Mouse (Mus musculus) adrenal gland, adult 18-20 months (tissue): ENCODE results near the gene Hdgfl1. TPM values are rescaled to one million over a fixed set of nuclear protein-coding genes. Genes with fewer than 3 reads are reported as not detected.

Experiments used
- DNase-seq, 2 experiments: peaks; one replicate each; pipeline ENCODE4 v3.0.0; 2021 to 2022; ENCODE audit warnings: low spot score in 2 of 2
- long read RNA-seq, 2 experiments: library from polyadenylated mRNA; stranded (forward); transcript quantifications; one replicate each; pipeline ENCODE4 v2.0.0; 2021
- total RNA-seq, 2 experiments: library from RNA; stranded (reverse); gene quantifications; 1 replicate in 1 of 2; 2 replicates in 1 of 2; pipeline ENCODE4 v1.2.3; 2021

The Hdgfl1 gene
- not detected for total RNA-seq
- long read RNA-seq, experiment 1 = 0 reads
- long read RNA-seq, experiment 2 = 0 reads

DNA sequence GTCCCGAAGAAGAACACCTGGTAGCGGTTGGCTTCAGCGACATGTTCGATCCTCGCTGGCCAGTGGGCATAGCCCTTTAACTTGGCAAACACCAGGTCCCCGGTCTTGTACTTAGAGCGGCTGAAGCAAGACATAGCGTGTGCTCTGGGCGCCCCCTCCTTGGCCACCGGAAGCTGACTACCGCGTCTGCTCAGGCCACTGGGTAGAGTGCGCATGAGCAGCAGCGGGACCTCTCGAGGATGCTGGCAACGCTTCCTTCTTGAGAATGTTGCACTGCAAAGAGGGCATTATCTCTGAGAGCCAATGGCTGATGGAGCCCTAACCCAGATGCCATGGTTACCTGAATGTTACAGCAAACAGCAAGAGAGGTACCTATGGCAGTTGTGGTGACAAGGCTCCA lies at the start of gene Hdgfl1:
Hdgfl1 (minus strand) TSS at position 211 of the 400 bp plus-strand sequence.
- DNase-seq = no peak

DNA sequence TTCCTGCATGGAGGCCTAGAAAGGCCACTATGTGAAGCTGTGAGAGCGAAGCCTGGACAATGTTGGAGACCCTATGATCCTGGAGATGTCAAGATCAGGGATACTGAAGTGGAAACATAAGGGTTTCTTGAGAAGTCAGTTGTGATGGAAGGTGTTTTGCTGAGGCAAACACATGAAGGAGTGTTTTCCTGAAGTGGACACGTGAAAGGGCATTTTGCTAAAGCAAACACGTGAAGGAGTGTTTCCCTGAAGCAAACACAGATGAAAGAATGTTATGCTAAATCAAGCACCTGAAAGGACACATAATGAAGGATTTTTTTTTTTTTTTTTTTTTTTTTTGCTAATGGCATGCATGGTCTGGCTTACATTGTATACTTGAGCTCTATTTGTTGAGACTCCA lies 25.5 kb upstream of the Hdgfl1 start:
- DNase-seq = no peak

DNA sequence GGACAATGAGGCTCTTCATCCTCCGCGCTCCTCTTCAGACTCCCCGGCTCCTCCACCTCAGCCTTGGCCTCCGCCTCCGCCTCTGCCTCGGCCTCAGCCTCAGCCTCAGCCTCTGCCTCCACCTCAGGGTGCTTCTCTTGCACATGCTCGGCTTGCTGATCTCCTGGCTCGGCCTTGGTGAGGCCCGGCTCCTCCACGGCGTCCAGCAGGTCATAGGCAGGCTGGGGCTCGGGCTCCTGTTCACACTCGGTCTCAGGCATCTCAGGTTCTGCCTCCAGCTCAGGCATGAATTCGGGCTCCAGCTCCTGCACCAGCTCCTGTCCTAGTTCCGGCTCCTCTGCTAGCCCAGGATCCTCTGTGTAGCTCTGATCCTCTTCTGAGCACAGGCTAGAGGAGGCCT lies 541 bp downstream of the Hdgfl1 start:
- DNase-seq = no peak

DNA sequence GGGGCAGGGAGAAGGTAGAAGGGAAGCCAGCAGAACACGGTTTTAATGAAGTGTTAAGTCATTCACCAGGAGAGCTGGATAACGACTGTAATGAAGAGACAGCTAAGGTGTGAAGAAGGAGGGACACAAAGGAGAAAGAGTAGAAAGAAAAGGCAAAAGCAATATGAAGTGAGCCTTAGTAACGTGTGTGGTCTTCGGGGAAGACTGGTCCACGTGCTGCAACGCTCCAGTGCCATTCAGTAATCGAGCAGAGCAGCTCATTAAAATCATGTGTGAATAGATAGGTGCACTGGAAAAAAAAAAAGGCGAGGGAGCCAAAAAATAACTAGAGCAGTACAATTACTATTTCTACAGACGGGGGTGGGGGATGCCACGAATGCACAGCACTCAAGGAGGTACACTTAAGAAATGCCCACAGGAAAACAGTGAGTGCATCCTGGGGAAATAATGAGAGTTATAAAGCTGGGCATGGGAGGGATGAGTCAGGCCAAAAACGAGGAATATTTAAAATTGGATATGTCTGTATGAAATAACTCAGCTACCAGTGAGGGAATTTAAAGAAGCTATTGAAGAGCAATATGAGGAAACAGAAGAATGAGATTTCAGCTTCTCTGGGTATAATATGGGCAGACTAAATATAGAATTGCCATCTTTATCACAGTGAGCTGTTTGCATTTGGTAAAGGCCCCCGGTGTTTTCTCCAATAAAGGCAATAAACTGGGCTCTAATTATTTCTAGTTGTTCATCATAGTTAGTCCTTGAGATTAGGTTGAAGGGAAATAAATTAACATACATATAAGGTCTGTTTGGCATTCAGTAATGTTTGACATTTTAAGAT lies 7.8 kb downstream of the Hdgfl1 start:
- no peak for DNase-seq

DNA sequence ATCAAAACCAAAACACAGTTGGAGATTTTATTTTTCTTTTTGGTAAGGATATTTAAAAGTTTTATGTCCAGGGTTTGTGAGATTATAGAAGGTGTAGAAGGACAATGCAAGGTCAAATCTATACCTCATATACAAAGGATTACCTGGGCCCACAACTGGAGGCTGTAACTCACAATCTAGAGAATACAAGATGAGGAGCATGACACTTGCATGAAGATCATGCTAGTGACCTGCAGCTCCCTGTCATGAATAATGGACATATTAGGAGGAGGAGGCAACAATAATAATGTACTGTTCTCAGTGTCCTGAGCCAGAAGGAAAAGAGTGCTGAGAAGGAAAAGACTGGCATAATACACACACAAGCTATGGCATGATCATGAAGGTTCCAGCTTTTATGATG lies 17.1 kb downstream of the Hdgfl1 start:
- no peak for DNase-seq

DNA sequence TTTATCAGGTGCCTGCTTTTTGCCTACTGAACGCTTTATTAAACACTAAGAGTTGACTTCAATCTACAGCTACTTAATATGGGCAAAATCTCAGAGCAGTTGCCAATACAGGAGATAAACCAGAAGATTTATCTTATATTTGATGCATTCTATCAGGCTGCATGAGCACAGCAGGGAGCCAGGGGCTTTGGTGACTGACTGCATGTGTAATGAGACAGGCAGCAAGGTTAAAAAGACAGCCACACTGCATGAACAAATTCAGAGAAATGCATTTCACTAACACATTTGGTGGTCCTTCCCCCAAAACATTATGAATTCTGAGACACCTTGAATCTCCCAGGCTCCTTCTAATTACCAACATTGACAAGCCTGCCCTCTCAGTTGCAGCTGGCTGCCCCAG lies 17.6 kb downstream of the Hdgfl1 start:
- DNase-seq = no peak

DNA sequence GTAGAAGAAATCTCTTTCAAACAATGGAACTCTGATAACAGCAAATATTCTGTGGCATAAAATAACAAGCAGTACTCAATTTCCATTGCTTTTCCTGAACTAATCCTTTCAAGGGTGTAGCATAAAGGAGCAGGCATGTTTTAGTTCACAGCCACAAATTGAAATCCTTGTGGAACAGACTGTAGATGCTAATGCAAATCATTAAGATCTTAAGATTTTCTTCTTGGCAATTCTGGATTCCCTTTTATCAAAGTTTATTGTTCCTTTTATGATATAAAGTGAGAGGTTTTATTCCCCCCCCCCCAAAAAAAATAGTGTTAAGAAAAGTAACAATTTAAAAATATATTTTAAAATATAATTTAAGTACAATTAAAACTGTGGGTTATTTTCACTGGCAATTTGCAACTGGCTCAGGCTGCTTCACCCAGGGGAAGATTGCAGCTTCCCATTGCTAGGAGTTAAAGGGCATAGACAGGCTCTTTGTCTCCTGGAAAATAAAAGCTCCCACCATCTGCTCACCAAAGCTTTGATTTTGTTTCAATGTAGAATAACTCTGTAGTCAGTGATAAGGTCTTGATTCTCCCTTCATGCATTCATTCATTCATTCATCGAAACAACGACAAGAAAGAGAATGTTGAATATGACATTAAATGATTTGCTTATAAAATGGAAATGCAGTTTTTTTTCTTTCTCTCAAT lies 24.1 kb downstream of the Hdgfl1 start:
- no peak for DNase-seq

DNA sequence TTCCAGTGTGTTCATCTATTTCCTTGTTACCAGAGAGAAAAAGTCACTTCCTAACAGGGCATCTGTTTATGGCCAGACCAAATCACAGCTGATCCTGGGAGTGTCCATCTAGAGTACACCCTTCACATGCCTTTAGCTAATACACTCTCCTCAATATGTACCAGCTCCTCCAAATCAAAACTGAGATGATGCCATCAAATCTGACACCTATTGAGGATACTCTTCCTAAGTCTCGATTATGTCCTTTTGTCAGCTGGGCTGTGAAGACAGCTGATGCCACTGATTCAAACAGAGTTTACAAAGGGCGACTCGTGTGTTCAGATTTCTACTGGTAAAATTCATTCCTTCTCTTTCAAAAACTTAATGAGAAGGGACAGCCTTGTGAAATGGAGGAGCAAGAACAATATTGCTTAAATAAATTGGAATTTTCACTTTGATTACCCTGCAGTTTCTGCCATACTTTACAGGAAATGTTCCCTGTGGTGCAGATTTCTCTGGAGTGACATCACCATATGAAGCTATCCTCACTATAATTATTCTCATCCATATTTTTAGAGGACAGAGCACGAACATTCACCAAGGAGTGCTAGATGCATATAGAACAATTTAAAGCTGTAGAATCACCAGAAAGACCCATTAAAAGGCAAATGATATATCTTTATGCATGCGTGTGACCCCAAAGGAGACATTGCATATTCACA lies 24.8 kb downstream of the Hdgfl1 start:
- DNase-seq = no peak

DNA sequence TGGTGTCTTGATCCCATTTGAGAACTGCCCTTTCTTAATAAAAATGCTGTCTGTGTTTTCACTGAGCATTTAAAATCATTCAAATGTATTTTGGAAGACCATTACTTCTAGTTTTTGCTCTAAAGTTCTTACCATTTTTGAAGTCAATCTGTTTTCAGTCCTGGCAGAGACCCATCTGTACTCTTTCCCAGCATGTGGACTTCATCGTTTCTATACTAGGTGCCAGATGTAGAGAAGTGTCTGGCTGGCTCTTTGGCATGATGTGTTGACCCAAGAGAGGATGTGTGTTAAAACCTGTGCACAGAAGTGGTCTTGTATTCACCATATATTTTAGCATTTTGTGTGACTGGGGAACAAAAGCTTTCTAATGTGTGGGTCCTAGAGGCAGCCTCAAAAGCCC lies 25.9 kb downstream of the Hdgfl1 start:
- no peak for DNase-seq

DNA sequence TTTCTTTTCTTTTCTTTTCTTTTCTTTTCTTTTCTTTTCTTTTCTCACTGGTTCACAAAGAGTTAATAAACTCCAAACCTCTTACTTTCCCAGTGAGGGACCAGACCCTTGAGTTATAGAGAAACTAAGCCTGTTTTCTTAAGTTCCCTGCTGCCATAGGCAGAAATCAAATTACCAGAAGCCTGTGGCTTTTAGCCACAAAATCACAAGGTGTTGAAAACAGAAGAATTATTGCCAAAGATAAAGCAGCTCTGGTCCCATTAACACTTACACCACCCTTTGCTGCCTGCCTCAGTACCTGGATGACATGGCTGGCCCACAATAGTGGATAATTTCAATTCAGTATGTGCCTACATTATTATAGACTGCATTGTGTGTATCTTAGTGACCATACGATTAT lies 35.0 kb downstream of the Hdgfl1 start:
- no peak for DNase-seq

DNA sequence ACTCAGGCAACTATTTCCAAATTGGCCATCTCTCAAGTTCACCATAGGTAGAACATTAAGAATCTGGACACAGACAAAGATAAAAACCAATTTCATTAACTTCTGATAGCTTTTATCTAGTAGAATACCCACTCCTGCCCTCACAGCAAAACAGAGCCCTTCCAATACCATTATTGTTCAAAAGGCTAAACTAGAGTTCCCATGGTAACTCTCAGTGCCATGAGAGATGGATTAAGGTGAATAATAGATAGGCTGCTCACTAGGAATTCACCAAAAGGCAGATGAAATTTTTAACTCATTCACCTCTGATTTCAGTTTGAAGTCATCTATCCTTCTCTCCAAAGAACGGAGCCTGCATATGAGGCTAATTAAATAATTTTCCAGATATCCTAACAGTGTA lies 45.7 kb downstream of the Hdgfl1 start:
- no peak for DNase-seq

DNA sequence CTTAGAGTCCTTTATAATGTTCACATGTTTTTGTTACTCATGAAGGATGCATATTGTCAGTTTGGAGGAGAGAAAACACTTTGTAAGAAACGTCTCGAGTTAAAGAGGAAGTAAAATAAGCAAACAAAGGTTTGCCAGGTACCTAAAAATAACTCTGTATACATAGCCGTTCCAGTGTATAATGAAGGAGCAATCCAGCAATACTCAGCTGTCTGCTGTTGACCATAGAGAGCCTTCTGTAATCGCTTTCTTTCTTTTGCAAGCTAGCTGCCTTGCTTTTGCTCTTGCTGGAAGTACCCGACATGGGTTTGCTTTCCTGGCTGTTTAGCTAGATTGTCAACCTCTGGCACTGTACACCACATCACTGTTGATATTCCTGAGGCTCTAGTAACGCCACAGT lies 48.6 kb downstream of the Hdgfl1 start:
- DNase-seq = no peak

DNA sequence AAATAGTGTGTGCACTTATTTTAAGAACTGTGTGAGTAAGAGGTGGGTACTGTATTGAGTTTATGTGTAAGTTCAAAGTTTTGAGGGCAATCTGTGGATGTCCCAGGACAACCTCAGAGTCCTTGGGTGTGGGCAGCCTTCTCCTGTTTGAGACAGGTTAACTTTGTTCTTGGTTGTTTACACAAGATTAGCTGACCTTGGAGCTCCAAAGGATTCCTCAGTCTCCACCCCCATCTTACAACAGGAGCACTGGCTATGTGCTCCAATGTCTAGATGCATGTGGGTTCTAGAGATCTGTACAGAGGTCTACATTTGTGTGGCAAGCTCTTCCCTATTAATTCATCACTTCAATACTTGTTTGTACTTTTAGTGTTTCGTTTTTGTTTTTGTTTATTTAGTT lies 49.0 kb downstream of the Hdgfl1 start:
- DNase-seq = no peak

DNA sequence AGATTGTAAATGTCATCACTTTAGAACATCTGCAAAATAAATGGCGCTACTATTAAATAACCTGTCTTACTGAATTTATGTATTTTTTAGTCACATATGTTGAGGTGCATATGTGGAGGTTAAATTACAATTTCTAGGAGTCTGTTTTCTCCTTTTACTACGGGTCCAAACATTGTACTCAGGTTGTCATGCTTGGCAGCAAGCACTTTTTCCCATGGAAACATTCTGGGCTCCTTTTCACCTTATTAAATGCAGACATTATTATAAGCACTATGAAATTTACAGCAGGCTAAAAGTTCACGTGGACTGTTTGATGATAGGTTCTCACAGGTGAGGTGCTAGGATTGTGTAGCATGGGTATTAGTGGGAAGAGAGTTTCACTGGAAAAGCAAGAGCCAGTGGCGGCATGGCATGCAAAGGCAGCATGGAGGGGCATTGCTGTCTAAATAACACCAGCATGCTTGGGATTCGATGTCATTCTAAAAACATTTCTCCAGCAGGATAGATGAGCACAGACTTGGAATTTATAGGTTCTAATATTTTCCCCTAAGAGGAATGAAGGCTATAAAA lies 50.7 kb downstream of the Hdgfl1 start:
- no peak for DNase-seq
